Mouse (Mus musculus) left cerebral cortex, postnatal 4 days (tissue): ENCODE data around the gene H2-M3. TPM values are rescaled to one million over a fixed set of nuclear protein-coding genes. Genes with fewer than 3 reads are reported as not detected.
A peak's percentile ranks its signal among the peaks of the same experiment; 100 is the strongest.
"Not testable (repeated sequence)": the region's sequence is repeated elsewhere in the genome, so short reads cannot be mapped to it uniquely, and the experiment has no call there.

Experiments
- DNase-seq: peaks from one replicate; pipeline ENCODE4 v3.0.0-alpha.2; 2022
- intact Hi-C: fragments of 180-260 bp; cut with DNase I; formaldehyde crosslinking; loops from one replicate; pipeline ENCODE4 v1.15.1; 2025
- total RNA-seq, 2 experiments: library from RNA; stranded (reverse); gene quantifications; 2 replicates each; pipeline ENCODE4 v1.2.3; 2021

H2-M3 gene
- total RNA-seq = 1 to 10 TPM; 1.6 to 1.7 TPM

DNA sequence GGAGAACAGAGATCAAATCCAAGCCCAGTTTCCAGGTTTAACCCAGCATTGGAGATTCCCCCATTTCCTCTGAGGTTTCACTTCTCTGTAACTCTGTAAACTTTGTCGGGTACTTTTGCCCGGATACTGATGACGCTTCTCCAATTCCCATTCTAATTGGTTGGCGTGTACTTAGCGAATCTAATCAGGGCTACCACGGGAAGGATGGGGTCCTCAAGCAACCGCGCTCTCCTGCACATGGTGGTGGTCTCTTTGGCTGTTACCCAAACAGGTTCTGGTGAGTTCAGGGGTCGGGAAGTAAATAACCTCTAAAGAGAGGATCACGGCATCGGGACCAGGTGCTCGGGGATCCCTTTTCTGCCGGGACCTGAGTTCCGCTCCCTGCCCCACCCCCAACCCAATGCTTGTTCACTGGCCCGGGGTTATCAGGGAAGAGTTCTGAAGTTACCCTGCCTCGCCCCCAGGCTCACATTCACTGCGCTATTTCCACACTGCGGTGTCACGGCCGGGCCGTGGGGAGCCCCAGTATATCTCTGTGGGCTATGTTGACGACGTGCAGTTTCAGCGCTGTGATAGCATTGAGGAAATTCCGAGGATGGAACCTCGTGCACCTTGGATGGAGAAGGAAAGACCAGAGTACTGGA, at the start of gene H2-M3:
TSS of gene H2-M3 (plus strand) at position 163 of the 644 bp plus-strand sequence.
- intact Hi-C loops = no loop called here
- peak; percentile 77 for DNase-seq

DNA sequence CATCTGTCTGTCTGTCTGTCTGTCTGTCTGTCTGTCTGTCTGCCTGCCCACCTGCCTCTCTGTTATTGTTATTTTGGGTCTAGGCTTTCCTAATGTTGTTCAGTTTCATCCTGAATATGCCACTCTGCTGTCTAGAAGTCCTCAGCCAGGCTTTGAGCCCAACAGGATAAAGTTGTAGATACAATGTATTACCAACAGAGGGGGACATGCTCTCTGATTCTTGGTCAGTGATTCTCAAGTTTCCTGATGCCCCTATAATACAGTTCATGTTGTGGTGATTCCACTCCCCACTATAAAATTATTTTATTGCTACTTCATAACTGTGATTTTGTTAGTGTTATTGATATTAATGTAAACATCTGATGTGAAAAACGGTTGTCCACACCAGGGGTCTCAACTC, 48.1 kb upstream of the H2-M3 start:
- intact Hi-C loops = no loop called here
- DNase-seq = no peak

DNA sequence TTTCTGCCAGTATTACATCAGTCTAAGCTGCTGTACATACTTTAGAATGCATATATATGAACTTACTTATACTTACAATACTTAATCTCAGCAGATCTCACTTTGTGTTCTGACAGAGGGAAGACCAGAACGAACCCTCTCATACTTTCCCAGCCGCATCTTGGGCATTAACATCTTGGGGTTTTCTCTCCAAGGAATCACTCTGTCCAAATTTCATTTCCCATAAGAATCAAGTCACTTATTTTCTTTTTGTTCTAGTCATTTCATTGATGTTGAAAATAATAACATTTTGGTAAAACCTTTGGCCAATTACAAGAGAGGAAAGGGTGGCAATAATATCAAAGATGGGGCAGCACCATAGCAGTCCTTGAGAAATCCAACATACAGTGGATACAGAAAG, 32.8 kb upstream of the H2-M3 start, which contains the start of gene Olfr97:
TSS of gene Olfr97 (minus strand) at position 101 of the 400 bp plus-strand sequence.
- intact Hi-C loops, DNase-seq: not testable (repeated sequence)

DNA sequence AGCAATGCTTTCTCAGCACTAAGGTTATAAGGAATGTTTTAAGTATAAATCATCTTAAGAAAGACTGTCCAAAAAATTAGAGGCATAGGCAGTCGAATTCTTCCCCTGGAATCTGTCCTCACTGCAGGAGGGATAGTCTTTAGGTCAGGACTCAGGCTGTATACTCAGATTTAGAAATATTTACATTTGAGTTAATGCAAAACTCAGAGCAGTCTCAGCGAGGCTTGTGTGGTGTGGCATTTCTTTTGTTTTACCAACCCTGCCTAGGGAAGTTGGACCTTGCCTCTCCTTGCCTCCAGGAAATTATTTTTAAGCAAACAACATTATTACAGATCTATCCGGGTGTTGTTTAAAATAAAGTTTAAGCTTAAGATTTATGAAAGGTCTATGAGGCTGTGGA, 27.8 kb upstream of the H2-M3 start:
- no peak for DNase-seq
- intact Hi-C loops = no loop called here

DNA sequence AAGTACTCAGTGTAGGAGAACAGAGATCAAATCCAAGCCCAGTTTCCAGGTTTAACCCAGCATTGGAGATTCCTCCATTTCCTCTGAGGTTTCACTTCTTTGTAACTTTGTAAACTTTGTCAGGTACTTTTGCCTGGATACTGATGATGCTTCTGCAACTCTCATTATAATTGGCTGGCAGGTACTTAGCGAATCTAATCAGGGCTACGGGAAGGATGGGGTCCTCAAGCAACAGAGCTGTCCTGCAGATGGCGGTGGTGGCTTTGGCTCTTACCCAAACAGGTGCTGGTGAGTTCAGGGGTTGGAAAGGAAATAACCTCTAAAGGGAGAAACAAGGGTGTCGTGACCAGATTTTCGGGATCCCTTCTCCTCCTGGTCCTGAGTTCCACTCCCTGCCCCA, 23.3 kb upstream of the H2-M3 start:
- intact Hi-C loops = no loop called here
- peak; percentile 10 for DNase-seq

DNA sequence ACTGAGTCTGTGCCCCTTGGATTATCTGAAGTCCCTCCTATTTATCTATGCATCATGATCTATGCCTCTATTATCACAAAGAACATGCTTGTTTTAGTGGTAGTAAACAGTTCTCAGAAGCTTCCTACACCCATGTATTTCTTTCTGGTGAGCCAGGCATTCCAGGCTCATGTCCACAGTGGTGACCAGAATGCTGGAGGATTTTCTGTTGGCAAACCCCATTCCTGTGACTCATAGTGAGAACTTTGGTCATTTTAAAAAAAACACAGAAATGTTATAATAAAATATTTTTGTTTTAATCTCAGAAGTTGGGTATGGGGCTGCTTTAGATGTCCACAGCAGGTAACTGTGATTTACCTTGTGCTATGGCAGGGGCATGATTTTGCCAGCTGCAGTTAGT, 20.6 kb upstream of the H2-M3 start:
- intact Hi-C loops = no loop called here
- no peak for DNase-seq

DNA sequence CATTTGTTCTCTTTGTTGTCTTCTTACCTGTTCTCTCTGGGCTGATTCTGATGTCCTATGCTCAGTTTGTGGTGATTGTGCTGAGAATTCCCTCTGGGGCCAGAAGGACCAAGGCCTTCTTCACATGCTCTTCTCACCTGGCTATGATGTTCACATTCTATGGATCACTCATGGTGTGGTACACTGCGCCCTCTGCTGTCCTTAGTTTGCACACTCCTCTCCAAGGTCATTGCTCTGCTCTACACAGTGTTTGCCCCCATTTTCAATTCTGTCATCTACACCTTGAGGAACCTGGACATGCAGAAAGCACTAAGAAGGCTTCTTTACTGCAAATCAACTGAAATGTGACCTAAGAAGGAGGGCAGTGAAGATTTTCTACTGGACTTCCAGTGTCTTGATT, 19.5 kb upstream of the H2-M3 start:
- peak; percentile 3 for DNase-seq
- intact Hi-C loops = no loop called here

DNA sequence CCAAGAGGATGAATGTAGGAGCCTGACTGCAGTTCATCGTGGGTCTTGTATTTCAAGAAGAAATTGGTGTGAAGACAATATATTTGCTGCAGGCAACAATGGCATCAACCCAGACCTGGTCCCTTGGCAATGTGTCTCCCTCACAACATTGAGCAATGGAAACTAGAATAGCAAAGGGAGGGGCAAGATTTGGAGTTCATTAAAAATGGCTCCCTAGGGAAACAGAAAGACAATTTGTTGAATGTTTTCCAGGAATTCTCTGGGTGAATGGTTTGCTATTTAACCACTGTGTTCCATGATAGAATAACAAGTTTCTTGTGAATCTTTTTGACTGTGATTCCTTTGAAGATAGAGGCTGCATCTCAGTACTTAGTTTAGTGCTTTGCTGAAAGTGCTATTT, 6.4 kb upstream of the H2-M3 start, which contains the start of gene Olfr98:
TSS of gene Olfr98 (minus strand) at position 124 of the 400 bp plus-strand sequence.
- intact Hi-C loops = no loop called here
- DNase-seq = no peak

DNA sequence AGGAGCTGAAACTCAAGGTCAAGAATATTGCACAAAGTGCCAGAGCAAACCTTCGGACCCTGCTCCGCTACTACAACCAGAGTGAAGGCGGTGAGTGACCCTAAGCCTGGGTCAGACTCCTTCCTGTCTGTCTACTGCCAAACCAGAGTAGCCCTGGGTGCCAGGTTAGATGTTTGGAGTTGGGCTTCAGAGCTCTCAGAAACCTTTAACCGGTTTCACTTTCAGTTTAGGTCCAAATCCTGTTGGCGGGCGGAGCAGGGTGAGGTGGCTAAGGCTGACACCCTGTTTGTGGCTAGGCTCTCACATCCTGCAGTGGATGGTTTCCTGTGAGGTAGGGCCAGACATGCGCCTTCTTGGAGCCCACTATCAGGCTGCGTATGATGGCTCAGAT, 677 bp downstream of the H2-M3 start:
- intact Hi-C loops = no loop called here
- no peak for DNase-seq

DNA sequence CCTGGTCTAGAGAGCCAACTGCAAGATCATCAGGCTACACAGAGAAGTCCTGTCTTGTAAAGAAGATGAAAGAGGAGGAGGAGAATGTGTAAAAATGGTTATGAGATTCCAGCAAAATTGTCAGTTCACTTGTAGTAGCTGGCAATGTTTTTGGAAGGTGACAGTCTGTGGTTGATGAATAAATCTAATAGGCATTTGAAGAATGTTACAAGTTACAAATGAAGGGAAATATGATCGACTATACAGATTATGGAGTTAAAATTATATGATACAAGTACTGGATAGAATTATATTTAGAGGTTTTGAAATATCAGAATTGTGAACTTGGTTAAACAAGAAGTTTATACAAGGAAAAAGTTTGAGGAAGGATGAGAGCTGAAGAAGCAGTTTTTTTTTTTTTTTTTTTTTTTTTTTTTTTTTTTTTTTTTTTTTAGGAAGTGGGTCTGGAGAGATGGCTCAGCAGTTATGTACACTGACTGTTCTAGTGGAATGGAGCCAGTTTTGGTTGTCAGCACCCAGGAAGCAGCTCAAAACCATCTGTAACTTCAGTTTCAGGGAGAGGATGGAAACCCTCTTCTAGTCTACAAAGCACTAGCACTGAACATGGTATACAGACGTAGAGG, 5.7 kb downstream of the H2-M3 start:
- intact Hi-C loops = no loop called here

DNA sequence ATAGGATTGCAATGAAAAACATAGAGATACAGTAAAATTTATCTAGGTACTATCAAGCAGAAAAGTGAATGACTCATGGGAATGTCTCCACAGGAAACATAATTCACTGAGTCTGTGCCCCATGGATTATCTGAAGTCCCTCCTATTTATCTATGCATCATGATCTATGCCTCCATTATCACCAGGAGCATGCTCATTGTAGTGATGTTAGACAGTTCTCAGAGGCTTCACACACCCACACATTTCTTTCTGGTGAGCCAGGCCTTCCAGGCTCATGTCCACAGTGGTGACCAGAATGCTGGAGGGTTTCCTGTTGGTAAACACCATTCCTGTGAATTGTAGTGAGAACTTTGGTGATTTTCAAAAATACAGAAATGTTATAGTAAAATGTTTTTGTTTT, 6.6 kb downstream of the H2-M3 start:
- intact Hi-C loops = no loop called here
- DNase-seq = no peak

More for the DNA sequence above, 5.7 kb downstream of the H2-M3 start:
- no peak for DNase-seq

DNA sequence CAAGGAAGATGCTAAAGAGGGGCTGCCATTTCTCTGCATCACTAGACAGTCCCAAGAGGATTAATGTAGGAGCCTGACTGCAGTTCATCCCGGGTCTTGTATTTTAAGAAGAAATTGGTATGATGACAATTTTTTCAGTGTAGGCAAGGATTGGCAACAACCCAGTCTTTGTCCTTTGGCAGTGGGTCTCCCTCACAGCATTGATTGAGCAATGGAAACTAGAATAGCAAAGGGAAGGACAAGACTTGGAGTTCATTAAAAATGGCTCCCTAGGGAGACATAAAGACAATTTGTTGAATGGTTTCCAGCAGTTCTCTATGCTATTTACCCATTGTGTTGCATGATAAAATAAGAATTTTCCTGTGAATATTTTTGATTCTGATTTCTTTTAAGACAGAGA, 10.3 kb downstream of the H2-M3 start:
- intact Hi-C loops = no loop called here
- DNase-seq = no peak

DNA sequence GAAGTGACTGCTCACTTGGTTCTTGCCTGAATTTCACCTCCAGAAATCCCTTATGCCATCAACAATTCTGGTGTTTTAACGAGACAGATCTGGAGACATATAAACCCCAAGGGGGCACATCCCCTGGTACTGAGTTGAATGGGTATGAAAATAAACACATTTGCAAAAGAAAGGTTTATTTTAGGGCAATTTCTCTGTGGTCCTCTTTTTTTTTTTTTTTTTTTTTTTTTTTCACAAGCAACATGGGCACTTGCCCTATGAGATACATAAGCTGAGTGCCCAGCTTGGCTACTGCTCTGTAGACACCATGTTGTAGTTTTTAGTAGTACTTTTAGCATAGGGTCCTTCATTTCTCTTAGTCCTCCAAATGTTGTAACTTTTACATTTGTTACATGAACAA, 13.3 kb downstream of the H2-M3 start, which contains the start of gene Olfr99:
TSS of gene Olfr99 (minus strand) at position 101 of the 400 bp plus-strand sequence.
- DNase-seq = no peak
- intact Hi-C loops = no loop called here

DNA sequence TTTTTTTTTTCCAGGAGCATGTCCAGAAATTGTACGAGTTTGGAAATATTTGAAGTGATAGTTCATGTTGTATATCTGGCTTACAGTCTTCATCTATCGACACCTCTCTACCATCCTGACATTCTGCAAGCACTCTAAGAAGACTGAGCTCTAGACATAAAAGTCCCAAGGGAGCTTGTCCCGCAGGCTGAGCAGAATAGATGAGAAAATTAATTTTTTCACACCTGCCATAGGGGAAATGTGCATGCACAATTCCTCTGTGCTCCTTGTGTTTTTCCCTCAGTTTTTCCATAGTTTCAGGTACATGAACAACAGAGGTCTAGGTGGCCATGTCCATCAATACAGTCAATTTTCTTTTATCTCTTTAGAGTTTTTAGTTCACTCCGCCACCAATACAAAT, 34.2 kb downstream of the H2-M3 start, which contains the start of gene Olfr101:
TSS of gene Olfr101 (minus strand) at position 101 of the 400 bp plus-strand sequence.
- intact Hi-C loops = no loop called here
- no peak for DNase-seq

DNA sequence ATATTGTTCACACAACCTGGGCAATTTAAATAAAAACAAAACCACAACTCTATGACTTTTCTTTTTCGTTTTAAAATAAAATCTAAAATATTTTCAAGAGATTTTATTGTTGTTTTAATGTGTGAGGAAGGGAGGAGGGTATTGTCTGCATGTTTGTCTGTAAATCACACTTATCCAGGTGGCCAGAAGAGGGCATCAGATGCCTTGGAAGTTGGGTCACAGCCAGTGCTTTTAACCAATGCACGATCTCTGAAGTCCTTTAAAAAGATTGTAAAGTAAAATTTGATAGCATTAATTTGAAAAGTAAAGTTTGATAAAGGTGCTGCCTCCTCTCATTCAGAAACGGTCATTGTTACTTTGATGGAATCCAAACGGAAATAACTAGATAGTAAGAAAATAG, 38.5 kb downstream of the H2-M3 start:
- no peak for DNase-seq

DNA sequence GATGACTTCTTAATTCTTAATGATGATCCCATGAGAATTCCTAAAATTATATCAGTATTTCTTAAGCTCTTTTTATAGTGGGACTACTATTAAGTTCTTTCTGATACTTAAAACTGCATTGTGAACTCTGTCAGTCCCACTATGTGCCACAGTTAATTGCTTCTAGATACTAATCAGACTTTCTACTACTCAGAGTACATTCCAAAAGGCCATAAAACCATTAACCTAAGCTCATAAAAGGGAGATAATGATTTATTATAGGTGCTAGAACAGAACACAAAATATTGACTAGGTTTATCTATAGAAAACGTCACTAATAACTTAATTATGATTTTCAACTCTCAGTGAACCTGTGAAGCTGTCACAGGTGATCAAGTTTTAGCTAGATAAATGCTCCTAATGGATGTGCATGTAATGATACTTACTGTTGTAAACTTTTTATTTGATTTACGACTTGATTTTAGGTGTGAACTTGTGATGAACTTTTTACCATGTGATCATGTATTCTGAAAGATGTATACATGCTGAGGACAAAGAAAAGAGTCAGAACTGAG, 40.2 kb downstream of the H2-M3 start:
- DNase-seq = no peak
- intact Hi-C loops = no loop called here

More for the DNA sequence above, 38.5 kb downstream of the H2-M3 start:
- intact Hi-C loops = no loop called here

DNA sequence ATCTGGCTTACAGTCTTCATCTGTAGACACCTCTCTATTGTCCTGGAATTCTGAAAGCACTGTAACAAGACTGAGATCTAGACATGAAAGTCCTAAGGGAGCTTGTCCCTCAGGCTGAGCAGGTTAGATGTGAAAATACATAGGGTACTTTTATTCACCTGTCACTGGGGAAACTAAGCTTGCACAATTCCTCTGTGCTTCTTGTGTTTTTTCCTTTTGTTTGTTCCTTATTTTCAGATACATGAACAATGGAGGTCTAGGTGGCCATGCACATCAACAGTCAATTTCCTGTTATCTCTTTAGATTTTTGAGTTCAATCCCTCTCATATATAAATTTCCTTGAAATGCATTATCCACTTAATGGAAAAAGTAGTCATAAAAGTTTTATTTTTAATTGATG, 46.9 kb downstream of the H2-M3 start, which contains the start of gene Olfr102:
TSS of gene Olfr102 (minus strand) at position 101 of the 400 bp plus-strand sequence.
- DNase-seq = no peak
- intact Hi-C loops = no loop called here

Other genes starting within 250 kb of the H2-M3 start
- gene Mog, start 246.8 kb upstream of the H2-M3 start, total RNA-seq = under 1 TPM in 1 of 2 experiments, not detected in 1; 0.20 TPM
- gene Gabbr1, start 224.3 kb upstream of the H2-M3 start, total RNA-seq = 100 to 1,000 TPM; 430 to 482 TPM
- not detected for gene Olfr90, start 181.7 kb upstream of the H2-M3 start, total RNA-seq
- not detected for gene Olfr91, start 171.9 kb upstream of the H2-M3 start, total RNA-seq
- not detected for gene Olfr92, start 150.1 kb upstream of the H2-M3 start, total RNA-seq
- not detected for gene Olfr93, start 108.7 kb upstream of the H2-M3 start, total RNA-seq
- gene Ubd, start 76.3 kb upstream of the H2-M3 start, total RNA-seq = not detected
- gene Olfr94, start 69.2 kb upstream of the H2-M3 start, total RNA-seq = not detected
- gene Olfr95, start 57.1 kb upstream of the H2-M3 start, total RNA-seq = not detected
- gene Olfr96, start 50.1 kb upstream of the H2-M3 start, total RNA-seq = not detected
- not detected for gene Olfr97, start 32.9 kb upstream of the H2-M3 start, total RNA-seq
- gene Olfr98, start 6.5 kb upstream of the H2-M3 start, total RNA-seq = not detected
- gene Olfr99, start 13.2 kb downstream of the H2-M3 start, total RNA-seq = not detected
- gene Olfr101, start 34.1 kb downstream of the H2-M3 start, total RNA-seq = not detected
- not detected for gene Olfr102, start 46.8 kb downstream of the H2-M3 start, total RNA-seq
- gene Olfr103, start 69.5 kb downstream of the H2-M3 start, total RNA-seq = not detected
- gene Olfr104-ps, start 89.4 kb downstream of the H2-M3 start, total RNA-seq = not detected
- gene Olfr105-ps, start 108.8 kb downstream of the H2-M3 start, total RNA-seq = not detected
- not detected for gene Olfr106-ps, start 120.2 kb downstream of the H2-M3 start, total RNA-seq
- gene Olfr107, start 129.0 kb downstream of the H2-M3 start, total RNA-seq = not detected
- not detected for gene Olfr108, start 175.3 kb downstream of the H2-M3 start, total RNA-seq
- gene Olfr109, start 188.7 kb downstream of the H2-M3 start, total RNA-seq = not detected
- not detected for gene H2-M2, start 213.3 kb downstream of the H2-M3 start, total RNA-seq
- gene Olfr110, start 222.2 kb downstream of the H2-M3 start, total RNA-seq = not detected
- gene Olfr111, start 237.8 kb downstream of the H2-M3 start, total RNA-seq = under 1 TPM in 1 of 2 experiments, not detected in 1; 0.18 TPM